Mouse (Mus musculus): Measurements from ENCODE around the gene Hsp90b1. TPM values are rescaled to one million over a fixed set of nuclear protein-coding genes. Genes with fewer than 3 reads are reported as not detected.
"Not testable (repeated sequence)": the region's sequence is repeated elsewhere in the genome, so short reads cannot be mapped to it uniquely, and the experiment has no call there.

Hsp90b1 gene
- polyA plus RNA-seq, 1 experiment from 2014 or later = 477 TPM

- H3K36me3 ChIP-seq (ENCODE audit: control insufficient read depth, insufficient read depth, low read length); H3K27me3 ChIP-seq (ENCODE audit: control insufficient read depth, insufficient read depth, low read length); H3K4me1 ChIP-seq (ENCODE audit: control insufficient read depth, insufficient read depth, low read length); H3K9me3 ChIP-seq (ENCODE audit: control insufficient read depth, low read length); H3K27ac ChIP-seq (ENCODE audit: low read depth, low read length); ATAC-seq (ENCODE audit: low FRiP score): not testable (repeated sequence)
- peak overlapping the region; percentile 66 for H3K4me2 ChIP-seq
- H3K9ac ChIP-seq (ENCODE audit: low read length) = peak overlapping the region; percentile 85
- DNase-seq (ENCODE audit: low spot score, missing footprints) = peak; percentile 84
- WGBS = 33% methylated on average over 9 of the region's 9 CpGs
- H3K4me3 ChIP-seq (ENCODE audit: low read depth, low read length) = peak overlapping the region; percentile 63
These were observed 19.3 kb downstream of the Hsp90b1 start for GRCm38 (mm10) chr10:86686017-86686360.

GRCm38 (mm10) chr10:86685179-86686016 lies 19.9 kb downstream of the Hsp90b1 start:
- ATAC-seq (ENCODE audit: low FRiP score) = peak; percentile 92
- Histone ChIP-seq H3K27ac (ENCODE audit: low read depth, low read length) (peak overlapping the region; percentile 57; the same call in 1 of the 2 replicates), H3K9ac (ENCODE audit: low read length) (peak overlapping the region; percentile 85), H3K4me3 (ENCODE audit: low read depth, low read length) (peak overlapping the region; percentile 63), H3K4me2 (peak overlapping the region; percentile 66)
- H3K27me3 ChIP-seq (ENCODE audit: control insufficient read depth, insufficient read depth, low read length); H3K9me3 ChIP-seq (ENCODE audit: control insufficient read depth, low read length); H3K4me1 ChIP-seq (ENCODE audit: control insufficient read depth, insufficient read depth, low read length); H3K36me3 ChIP-seq (ENCODE audit: control insufficient read depth, insufficient read depth, low read length): not testable (repeated sequence)
- peak; percentile 100 for DNase-seq (ENCODE audit: low spot score, missing footprints)
- WGBS = under 1% methylated on average over 50 of the region's 53 CpGs

- peak; percentile 84 for DNase-seq (ENCODE audit: low spot score, missing footprints)
- Histone ChIP-seq H3K4me2 (peak overlapping the region; percentile 66), H3K4me3 (ENCODE audit: low read depth, low read length) (peak overlapping the region; percentile 63), H3K9ac (ENCODE audit: low read length) (peak overlapping the region; percentile 85)
- not testable (repeated sequence) for H3K4me1 ChIP-seq (ENCODE audit: control insufficient read depth, insufficient read depth, low read length); H3K36me3 ChIP-seq (ENCODE audit: control insufficient read depth, insufficient read depth, low read length); H3K27me3 ChIP-seq (ENCODE audit: control insufficient read depth, insufficient read depth, low read length); H3K27ac ChIP-seq (ENCODE audit: low read depth, low read length); H3K9me3 ChIP-seq (ENCODE audit: control insufficient read depth, low read length)
- WGBS = 46% methylated on average over 2 of the region's 2 CpGs
- peak; percentile 61 for ATAC-seq (ENCODE audit: low FRiP score)
These were observed 20.5 kb downstream of the Hsp90b1 start for GRCm38 (mm10) chr10:86684797-86685178.

GRCm38 (mm10) chr10:86670550-86670949 lies 34.8 kb downstream of the Hsp90b1 start:
- not testable (repeated sequence) for H3K27me3 ChIP-seq (ENCODE audit: control insufficient read depth, insufficient read depth, low read length); H3K36me3 ChIP-seq (ENCODE audit: control insufficient read depth, insufficient read depth, low read length); H3K9me3 ChIP-seq (ENCODE audit: control insufficient read depth, low read length); ATAC-seq (ENCODE audit: low FRiP score); H3K4me1 ChIP-seq (ENCODE audit: control insufficient read depth, insufficient read depth, low read length); H3K4me3 ChIP-seq (ENCODE audit: low read depth, low read length); H3K27ac ChIP-seq (ENCODE audit: low read depth, low read length); DNase-seq (ENCODE audit: low spot score, missing footprints); H3K4me2 ChIP-seq; H3K9ac ChIP-seq (ENCODE audit: low read length)
- WGBS = 84% methylated on average over 4 of the region's 4 CpGs

Small RNA genes within 50 kb of the gene (microRNA-seq; reads per million reads assigned to microRNA genes)
- 2.8 reads per million, percentile 12 among the genes with 10 or more reads in this experiment for gene Gm25745

Other genes with a start within 250 kb of the Hsp90b1 start
- gene Syn3, start 206.6 kb downstream of the Hsp90b1 start, polyA plus RNA-seq (2014; fragmentation: Nextera tagmentation; extraction: Ambion mirVana) = 4.4 and 4.5 TPM in 2 replicates
- gene Ttc41, start 302 bp upstream of the Hsp90b1 start, polyA plus RNA-seq (2014; fragmentation: Nextera tagmentation; extraction: Ambion mirVana) = 1.9 and 2.5 TPM in 2 replicates
- 0.37 TPM in 1 of 2 replicates, not detected in the other for gene Gm49358, start 58.5 kb upstream of the Hsp90b1 start, polyA plus RNA-seq (2014; fragmentation: Nextera tagmentation; extraction: Ambion mirVana)
- 1.1 and 1.7 TPM in 2 replicates for gene Nt5dc3, start 73.5 kb upstream of the Hsp90b1 start, polyA plus RNA-seq (2014; fragmentation: Nextera tagmentation; extraction: Ambion mirVana)

All from midbrain, embryonic 11.5 days (tissue).